Mouse (Mus musculus) spleen, postnatal 14 days (tissue): ENCODE data around the gene Myd88.

Experiments
- DNase-seq, 2 experiments: peaks; one replicate each; pipeline ENCODE4 v3.0.0; 2021 to 2022; ENCODE audit warnings: low spot score in 2 of 2

Myd88 gene

GRCm38 (mm10) chr9:119340212-119340580 lies 1.0 kb downstream of the Myd88 start:
- no peak for DNase-seq

GRCm38 (mm10) chr9:119339558-119340211 lies 1.5 kb downstream of the Myd88 start, which contains the start of gene Acaa1a:
Gene Acaa1a (plus strand): TSS chr9:119339676.
- peak; percentile 44 to 55 for DNase-seq

- DNase-seq, result no peak
Measured at GRCm38 (mm10) chr9:119339106-119339505, 2.1 kb downstream of the Myd88 start.

DNA sequence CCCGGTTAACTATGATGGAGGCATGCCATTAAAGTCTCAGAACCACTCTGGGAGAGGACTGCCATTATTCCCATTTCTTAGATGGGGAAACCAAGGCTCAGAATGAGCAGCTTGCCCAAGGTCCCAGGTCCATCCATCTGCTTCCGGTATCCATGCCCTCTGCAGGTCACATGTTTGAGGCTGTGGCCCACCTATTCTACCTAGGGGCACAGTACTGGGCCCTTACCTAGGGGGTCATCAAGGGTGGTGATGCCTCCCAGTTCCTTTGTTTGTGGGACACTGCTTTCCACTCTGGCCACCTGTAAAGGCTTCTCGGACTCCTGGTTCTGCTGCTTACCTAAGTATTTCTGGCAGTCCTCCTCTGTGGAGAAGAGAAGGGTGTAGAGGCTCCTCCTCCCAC lies 2.9 kb downstream of the Myd88 start:
- no peak for DNase-seq

GRCm38 (mm10) chr9:119337842-119338241 lies 3.4 kb downstream of the Myd88 start:
- DNase-seq, result no peak

DNA sequence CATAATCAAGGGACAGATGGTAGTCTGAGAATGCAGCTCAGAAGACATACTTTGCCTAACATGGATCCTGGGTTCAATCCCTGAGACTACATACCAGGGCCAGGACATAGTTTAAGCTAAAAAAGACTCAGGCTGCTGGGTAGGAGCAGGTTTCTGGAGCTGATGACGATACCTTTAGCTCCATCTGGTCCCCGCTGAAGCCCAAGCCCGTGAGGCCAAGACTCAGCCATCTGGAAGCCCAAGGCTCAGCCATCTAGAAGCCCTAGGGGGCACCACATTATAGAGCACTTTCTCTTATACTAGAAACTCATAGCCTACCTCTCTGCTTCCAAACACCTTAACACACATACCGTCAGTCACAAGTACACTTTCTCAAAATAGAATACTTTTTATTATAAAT lies 5.6 kb downstream of the Myd88 start:
- no peak for DNase-seq

- DNase-seq, result no peak
Measured at GRCm38 (mm10) chr9:119334834-119335233, 6.4 kb downstream of the Myd88 start.

DNA sequence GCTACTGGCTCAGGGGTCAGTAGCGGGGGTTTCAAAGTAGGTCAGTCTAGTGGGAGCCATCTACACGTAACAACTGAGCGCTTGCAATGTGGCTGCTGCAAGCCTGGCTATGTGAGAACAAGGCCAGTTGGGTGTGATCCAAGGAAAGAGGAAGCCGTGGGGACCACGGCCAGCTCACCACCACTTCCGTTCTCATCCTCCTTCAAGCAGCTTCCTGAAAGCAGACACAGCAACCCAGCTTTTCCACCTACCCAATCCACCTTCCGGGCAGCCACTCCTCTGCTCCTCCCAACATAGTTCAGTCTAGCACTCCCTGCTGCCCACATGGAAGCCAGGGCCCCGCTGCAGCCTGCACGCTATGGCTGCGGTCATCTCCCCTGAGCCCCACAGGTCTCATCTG lies 6.9 kb downstream of the Myd88 start:
- no peak for DNase-seq

DNA sequence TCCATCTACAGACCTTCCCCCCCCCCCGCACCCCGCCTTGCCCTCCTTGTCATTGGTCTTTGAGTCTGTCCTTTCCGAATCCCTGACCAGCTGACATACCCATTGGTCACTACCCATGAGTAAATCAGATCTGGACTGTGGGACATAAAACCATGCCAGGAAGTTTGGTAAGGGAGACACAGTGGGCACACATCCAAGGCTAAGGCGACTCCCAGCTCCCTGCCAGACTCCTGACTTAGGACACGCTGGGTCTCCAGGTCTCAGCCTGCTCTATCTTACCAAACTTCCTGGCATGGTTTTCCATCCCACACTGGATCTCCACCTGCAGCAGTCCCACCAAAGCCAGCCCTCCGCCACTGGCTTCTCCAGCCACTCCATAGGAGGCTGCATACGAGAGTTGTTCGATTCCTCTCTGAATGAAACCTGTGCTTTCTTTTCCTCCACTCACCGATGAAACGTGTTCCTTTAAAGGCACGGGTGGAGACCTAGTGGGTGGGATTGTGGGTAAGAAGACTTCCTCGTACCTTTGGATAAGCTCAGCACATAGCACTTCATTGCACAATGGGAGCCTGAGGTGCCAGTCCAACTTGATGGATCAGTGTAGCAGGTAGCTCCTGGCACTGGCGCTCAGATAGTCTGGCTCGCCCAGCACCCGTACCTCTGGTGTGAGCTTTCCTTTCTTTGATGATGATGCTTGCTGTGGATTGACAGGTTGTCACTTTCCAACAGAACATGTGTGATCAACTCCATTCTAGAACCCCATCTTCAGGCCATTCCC lies 10.8 kb downstream of the Myd88 start:
- no peak for DNase-seq

- DNase-seq, result no peak
Measured at GRCm38 (mm10) chr9:119328488-119328887, 12.7 kb downstream of the Myd88 start.

DNA sequence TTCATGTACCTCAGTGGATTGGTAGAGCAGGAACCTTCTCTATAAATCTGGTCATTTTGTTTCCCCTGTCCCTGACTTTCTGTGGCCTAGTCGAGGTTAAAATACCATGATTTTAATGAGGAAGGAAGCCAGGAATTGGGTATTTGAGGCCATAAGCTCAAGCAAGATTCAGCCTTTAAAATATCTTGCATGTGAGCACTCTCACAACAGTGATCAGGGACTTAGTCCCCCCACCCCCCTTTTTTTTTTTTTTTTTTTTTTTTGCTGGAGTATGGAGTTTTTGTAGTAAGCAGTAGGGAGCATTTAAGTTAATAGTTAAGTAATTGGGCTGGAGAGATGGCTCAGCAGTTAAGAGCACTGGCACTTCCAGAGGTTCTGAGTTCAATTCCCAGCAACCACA lies 17.1 kb downstream of the Myd88 start:
- DNase-seq, result no peak

- no peak for DNase-seq
Measured at GRCm38 (mm10) chr9:119323260-119323645, 18.0 kb downstream of the Myd88 start.

DNA sequence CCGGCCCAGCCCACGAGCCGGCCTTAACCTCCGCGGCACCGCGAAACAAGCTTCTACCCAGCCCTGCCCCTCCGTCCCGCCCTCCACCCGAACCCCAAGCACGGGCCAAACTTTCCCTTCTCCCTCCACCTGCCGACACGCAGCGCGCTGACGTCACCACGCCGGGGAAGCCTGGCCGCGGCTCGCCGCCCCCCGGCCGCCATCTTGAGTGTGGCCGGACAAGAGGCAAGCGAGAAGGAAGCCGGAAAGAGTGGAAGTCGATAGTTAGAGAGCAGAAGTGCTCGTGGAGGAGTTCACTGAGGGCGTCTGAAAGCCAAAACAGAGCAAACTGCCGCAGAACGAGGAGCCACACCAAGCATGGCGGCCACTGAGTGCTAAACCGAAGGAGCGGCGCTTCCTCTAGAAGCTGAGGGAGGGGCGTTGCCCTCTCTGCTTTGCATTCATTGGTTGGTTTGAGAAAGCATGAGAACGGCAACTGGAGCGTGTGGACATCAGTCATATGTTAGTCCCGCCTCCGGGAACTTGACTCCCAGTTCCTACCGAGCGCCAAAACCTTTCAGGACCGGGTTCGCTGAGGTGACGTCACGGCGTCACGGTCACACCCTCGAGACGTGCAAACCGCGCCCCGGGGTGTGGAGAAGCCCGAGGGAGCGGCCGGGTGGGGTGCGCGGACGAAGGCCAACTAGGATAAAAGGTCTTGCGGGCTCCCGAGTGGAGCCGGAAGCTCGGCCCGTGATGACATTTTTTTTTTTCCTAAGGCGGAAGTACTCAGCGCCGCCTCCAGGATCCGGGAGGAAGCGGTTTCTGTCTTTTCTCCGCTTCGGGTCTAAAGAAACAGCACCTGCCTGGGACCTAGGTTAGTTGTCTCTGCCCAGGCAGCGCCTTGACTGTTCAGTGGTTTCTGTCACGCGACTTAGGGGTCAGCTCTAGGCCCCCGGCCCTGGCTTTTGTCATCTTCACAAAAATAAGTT lies 18.6 kb downstream of the Myd88 start, which contains the start of gene Oxsr1:
TSS of gene Oxsr1 (minus strand) at position 139 of the 971 bp plus-strand sequence.
- peak; percentile 96 for DNase-seq

DNA sequence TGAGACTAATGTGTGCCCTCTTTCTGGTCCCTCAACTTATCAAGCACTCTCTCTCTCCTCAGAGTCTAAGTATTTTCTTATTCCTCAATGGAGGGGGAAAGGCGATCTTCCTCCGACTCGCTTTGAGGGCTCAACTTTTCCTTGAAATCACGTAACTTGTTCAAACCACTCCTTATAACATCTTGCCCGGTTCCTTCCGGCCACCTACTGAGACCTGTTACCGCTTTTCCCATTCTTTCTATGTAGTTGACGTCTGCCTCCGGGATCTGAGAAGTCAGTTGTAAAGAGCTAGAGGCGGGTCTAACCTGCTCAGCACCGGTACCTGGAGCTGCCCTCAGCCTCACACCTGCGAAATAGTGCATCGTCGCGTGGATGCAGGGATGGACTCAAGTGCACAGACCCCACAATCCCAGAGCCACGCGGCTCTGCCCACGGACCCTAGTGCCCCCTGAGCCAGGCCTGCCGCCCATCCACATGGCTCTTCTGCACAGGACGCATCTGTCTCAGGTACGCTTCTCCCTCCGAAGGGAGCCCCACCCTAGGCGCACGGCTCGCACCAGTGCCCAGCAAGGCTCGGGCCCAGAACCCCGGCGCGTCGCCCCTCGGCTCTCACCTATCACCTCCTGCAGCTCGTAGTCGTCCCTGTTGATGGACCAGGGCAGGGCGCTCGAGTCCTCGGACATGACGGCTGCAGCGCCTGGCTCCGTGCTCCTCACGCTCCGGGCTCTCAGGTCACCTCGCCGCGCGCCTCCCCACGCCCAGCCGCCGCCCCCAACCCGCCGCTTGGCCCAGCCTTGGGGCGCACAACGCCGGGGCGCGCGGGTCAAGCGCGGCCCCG lies 19.6 kb downstream of the Myd88 start:
- DNase-seq, result peak in 1 of 2 experiments; percentile 54

DNA sequence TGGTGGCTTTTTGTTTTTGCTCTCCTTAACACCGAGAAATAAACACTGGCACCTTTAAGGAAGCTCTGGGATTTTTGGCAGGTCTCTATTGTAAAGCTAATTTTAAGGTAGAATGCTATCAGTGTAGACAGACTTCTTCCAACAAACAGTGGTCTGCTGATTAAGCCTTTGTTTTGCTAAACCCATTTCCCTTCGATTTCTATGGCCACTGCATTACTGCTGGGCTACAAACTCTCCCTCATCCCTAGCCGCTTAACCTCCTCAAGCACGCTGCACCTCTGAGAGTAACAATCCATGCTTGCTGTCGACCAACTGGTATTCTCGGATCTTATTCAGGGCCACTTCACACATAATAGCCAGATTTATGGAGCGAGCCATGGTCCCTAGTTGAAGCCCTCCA lies 20.3 kb downstream of the Myd88 start:
- DNase-seq, result no peak

GRCm38 (mm10) chr9:119320446-119320845 lies 20.8 kb downstream of the Myd88 start:
- DNase-seq, result no peak

DNA sequence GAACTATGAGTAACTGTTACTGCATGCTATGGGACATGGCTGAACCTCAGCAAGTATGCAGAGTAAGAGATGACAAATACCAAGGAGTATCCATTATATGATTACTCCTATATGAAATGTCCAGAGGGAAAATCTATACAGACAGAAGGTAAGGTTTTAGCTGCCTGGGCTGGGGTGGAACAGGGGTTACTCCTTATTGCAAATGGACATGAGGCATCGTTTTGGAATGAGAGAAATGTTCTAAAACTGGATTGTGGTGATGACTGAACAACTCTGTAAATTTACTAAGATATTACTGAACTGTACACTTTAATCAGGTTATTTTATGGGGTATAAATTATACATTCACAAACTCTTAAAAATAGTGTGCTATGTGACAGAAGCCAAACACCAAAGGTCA lies 22.3 kb downstream of the Myd88 start:
- DNase-seq, result no peak

- DNase-seq, result no peak
Measured at GRCm38 (mm10) chr9:119313096-119313495, 28.1 kb downstream of the Myd88 start.

GRCm38 (mm10) chr9:119309067-119309466 lies 32.1 kb downstream of the Myd88 start:
- DNase-seq, result no peak

- no peak for DNase-seq
Measured at GRCm38 (mm10) chr9:119305863-119306262, 35.3 kb downstream of the Myd88 start.

- DNase-seq, result no peak
Measured at GRCm38 (mm10) chr9:119298563-119298962, 42.6 kb downstream of the Myd88 start.
